Mouse (Mus musculus) splenic B cell, adult 2 months (primary cell): Measurements from ENCODE around the gene Plekha7.

Experiments used
- DNase-seq: peaks from one replicate; pipeline ENCODE4 v3.0.0-alpha.2; 2011; ENCODE audit warnings: low read depth, low spot score
- H3K27me3 ChIP-seq: 2 replicates; pipeline ENCODE4 v1.6.1; 2012; ENCODE audit warnings: mild to moderate bottlenecking, low read length, moderate library complexity, mixed read lengths; ENCODE audit not compliant: control insufficient read depth, poor library complexity, insufficient read depth, severe bottlenecking
- H3K36me3 ChIP-seq: 2 replicates; pipeline ENCODE4 v1.6.1; 2012; ENCODE audit warnings: mild to moderate bottlenecking, low read length, moderate library complexity, mixed read lengths; ENCODE audit not compliant: control insufficient read depth, poor library complexity, insufficient read depth, severe bottlenecking

The Plekha7 gene

GRCm38 (mm10) chr7:116301661-116302311, 6.4 kb downstream of the Plekha7 start:
- DNase-seq, result no peak
- H3K36me3 ChIP-seq, result no peaks in the 10 kb centered on the region

GRCm38 (mm10) chr7:116301144-116301543, 7.0 kb downstream of the Plekha7 start:
- no peak for DNase-seq
- no peaks in the 10 kb centered on the region for H3K27me3 ChIP-seq
- no peaks in the 10 kb centered on the region for H3K36me3 ChIP-seq

More at GRCm38 (mm10) chr7:116301661-116302311, 6.4 kb downstream of the Plekha7 start:
- H3K27me3 ChIP-seq, result no peaks in the 10 kb centered on the region

GRCm38 (mm10) chr7:116298851-116299250, 9.3 kb downstream of the Plekha7 start:
- no peak for DNase-seq
- no peaks in the 10 kb centered on the region for H3K36me3 ChIP-seq

GRCm38 (mm10) chr7:116298389-116298788, 9.8 kb downstream of the Plekha7 start:
- Histone ChIP-seq H3K27me3 (no peaks in the 10 kb centered on the region), H3K36me3 (no peaks in the 10 kb centered on the region)
- DNase-seq, result no peak

More at GRCm38 (mm10) chr7:116298851-116299250, 9.3 kb downstream of the Plekha7 start:
- H3K27me3 ChIP-seq, result no peaks in the 10 kb centered on the region

- no peak for DNase-seq
- H3K27me3 ChIP-seq, result no peaks in the 10 kb centered on the region
- H3K36me3 ChIP-seq, result no peaks in the 10 kb centered on the region
Measured at GRCm38 (mm10) chr7:116294961-116295360, 13.2 kb downstream of the Plekha7 start.

GRCm38 (mm10) chr7:116292377-116292776, 15.8 kb downstream of the Plekha7 start:
- Histone ChIP-seq H3K27me3 (no peaks in the 10 kb centered on the region), H3K36me3 (no peaks in the 10 kb centered on the region)
- no peak for DNase-seq

- DNase-seq, result no peak
- Histone ChIP-seq H3K36me3 (no peaks in the 10 kb centered on the region), H3K27me3 (no peaks in the 10 kb centered on the region)
Measured at GRCm38 (mm10) chr7:116290559-116290958, 17.6 kb downstream of the Plekha7 start.

GRCm38 (mm10) chr7:116288996-116289395, 19.2 kb downstream of the Plekha7 start:
- no peaks in the 10 kb centered on the region for H3K27me3 ChIP-seq
- no peaks in the 10 kb centered on the region for H3K36me3 ChIP-seq
- DNase-seq, result no peak

GRCm38 (mm10) chr7:116287959-116288358, 20.2 kb downstream of the Plekha7 start:
- Histone ChIP-seq H3K27me3 (no peaks in the 10 kb centered on the region), H3K36me3 (no peaks in the 10 kb centered on the region)
- DNase-seq, result no peak

GRCm38 (mm10) chr7:116286611-116287355, 21.4 kb downstream of the Plekha7 start:
- DNase-seq, result no peak
- Histone ChIP-seq H3K27me3 (no peaks in the 10 kb centered on the region), H3K36me3 (no peaks in the 10 kb centered on the region)

GRCm38 (mm10) chr7:116286173-116286572, 22.0 kb downstream of the Plekha7 start:
- H3K36me3 ChIP-seq, result no peaks in the 10 kb centered on the region
- H3K27me3 ChIP-seq, result no peaks in the 10 kb centered on the region
- DNase-seq, result no peak

GRCm38 (mm10) chr7:116285216-116285615, 23.0 kb downstream of the Plekha7 start:
- Histone ChIP-seq H3K27me3 (no peaks in the 10 kb centered on the region), H3K36me3 (no peaks in the 10 kb centered on the region)
- DNase-seq, result no peak

GRCm38 (mm10) chr7:116282755-116283154, 25.4 kb downstream of the Plekha7 start:
- Histone ChIP-seq H3K36me3 (no peaks in the 10 kb centered on the region), H3K27me3 (no peaks in the 10 kb centered on the region)
- no peak for DNase-seq

GRCm38 (mm10) chr7:116280126-116280525, 28.1 kb downstream of the Plekha7 start:
- H3K27me3 ChIP-seq, result no peaks in the 10 kb centered on the region
- H3K36me3 ChIP-seq, result no peaks in the 10 kb centered on the region
- DNase-seq, result no peak

GRCm38 (mm10) chr7:116278280-116278679, 29.9 kb downstream of the Plekha7 start:
- no peak for DNase-seq
- Histone ChIP-seq H3K36me3 (no peaks in the 10 kb centered on the region), H3K27me3 (no peaks in the 10 kb centered on the region)
